Mouse (Mus musculus) brown adipose tissue, adult 24 weeks (tissue): ENCODE data around the gene Aknad1. TPM values are rescaled to one million over a fixed set of nuclear protein-coding genes. Genes with fewer than 3 reads are reported as not detected.

Source experiments
- H3K27ac ChIP-seq: fragments of 200-500 bp; replicated peaks from 2 replicates; pipeline ENCODE4 v1.5.1; 2012; ENCODE audit warnings: low read depth, mild to moderate bottlenecking, low read length
- H3K4me1 ChIP-seq: fragments of 200-500 bp; 2 replicates; pipeline ENCODE4 v1.6.1; 2012; ENCODE audit warnings: low read length, mixed read lengths; ENCODE audit not compliant: control insufficient read depth, insufficient read depth, insufficient read length
- H3K4me3 ChIP-seq: fragments of 200-500 bp; 2 replicates; pipeline ENCODE4 v1.5.1; 2012; ENCODE audit warnings: low read depth, mild to moderate bottlenecking, low read length, moderate library complexity; ENCODE audit not compliant: insufficient read depth
- polyA plus RNA-seq: library from polyadenylated mRNA; stranded (reverse); fragments of >200 nt; gene quantifications from 2 replicates; pipeline ENCODE4 v1.2.4, GENCODE M21; 2012; ENCODE audit not compliant: missing spikeins, insufficient read depth, insufficient read length

The Aknad1 gene
- polyA plus RNA-seq, 1 experiment: not detected

DNA sequence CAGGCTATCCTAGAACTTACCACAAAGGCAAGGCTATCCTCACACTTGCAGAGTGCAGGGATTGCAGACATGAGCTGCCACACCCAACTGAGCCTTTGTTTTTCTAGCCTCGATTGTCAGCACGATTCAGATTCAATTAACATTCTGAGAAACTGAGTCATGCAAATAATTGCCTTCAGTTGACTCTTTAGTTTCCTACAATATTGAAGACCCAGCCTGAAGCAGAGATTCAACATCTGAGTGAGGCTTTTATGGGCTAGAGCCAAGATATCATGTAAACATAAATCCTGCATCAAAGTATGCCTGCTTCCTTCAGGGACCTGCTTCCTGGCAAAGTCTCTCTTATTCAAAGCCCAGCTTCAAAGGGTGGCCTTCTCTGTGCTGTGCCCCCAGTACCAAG lies 24.2 kb downstream of the Aknad1 start:
- no peak overlapping the region for H3K27ac ChIP-seq

DNA sequence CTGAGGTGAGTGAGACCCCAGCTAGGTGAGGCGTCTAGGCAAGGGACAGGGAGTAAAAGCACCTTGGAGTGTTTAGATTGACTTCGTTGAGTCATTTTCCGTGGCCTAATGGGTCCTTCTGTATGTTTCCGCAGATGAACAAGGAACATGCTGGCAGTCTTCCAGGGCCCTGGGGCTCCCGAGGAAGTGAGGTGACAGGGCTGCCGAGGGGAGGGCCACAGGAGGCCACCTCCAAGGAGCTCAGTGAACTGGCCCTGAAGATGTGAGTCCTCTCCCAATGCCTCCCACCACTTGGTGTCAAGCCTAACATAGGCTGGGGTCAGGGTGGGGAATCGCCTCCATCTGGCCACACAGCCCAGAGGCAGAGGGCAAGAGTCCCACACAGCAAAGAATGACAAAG lies 25.5 kb downstream of the Aknad1 start:
- Histone ChIP-seq H3K27ac (no peak overlapping the region), H3K4me3 (no peak overlapping the region), H3K4me1 (no peaks in the 10 kb centered on the region)

More for the DNA sequence above, 24.2 kb downstream of the Aknad1 start:
- H3K4me3 ChIP-seq: no peak overlapping the region
- H3K4me1 ChIP-seq: no peaks in the 10 kb centered on the region

DNA sequence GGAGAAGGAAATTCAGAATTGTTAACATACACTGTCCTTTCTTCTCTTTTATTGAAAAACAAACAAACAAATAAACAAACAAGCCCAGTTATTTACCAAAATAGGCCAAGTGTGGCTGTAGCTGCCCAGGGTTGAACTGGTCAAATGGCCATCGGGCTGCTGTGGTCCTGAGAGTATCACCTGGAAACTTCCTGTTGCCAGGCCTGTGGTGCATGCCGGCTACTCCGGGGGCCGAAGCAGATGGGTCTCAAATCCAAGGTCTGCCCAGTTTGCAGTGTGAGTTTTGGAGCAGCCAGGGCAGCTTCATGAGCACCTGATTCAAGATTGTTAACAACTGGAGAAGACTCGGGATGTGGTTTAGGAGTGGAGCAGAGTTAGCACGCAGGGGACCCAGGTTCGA lies 26.0 kb downstream of the Aknad1 start:
- Histone ChIP-seq H3K27ac (no peak overlapping the region), H3K4me1 (no peaks in the 10 kb centered on the region), H3K4me3 (no peak overlapping the region)

DNA sequence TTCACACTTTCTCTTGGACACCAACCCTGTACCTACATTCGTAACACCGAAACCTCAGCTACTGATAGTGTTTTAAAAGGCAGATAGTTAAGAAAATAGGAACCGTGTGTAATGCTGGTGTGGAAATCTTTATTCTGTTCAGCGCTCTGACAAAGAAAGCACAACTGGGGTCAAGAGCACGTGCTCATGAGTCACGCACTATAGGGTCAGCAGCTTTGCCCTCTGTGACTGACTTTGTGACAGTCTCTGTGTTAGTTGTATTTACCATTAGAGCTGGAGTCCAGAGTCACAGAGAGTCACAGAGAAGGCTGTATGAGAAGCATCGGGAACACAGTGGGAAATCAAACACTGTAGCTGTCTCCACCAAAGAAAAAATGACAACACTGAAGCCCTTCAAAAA lies 27.5 kb downstream of the Aknad1 start:
- Histone ChIP-seq H3K27ac (no peak overlapping the region), H3K4me3 (no peak overlapping the region), H3K4me1 (no peaks in the 10 kb centered on the region)

DNA sequence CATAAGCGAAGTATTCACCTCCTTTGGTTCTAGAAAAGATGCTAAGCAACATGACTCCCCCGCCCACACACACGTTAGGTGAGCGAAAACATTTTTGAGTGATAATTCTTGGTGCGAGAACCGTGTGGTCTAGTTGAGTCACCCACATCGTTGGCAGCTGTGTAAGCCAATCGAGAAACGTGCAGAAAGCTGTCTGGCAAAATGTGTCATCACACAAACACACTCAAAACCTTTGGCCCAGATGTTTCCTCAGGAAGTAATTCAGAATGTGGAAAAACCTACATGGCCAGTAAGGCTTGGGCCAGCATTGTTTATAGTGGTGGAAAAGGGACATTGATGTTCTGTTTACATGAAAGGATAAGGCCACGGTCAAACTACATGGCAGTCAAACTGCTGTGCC lies 28.0 kb downstream of the Aknad1 start:
- Histone ChIP-seq H3K4me3 (no peak overlapping the region), H3K4me1 (no peaks in the 10 kb centered on the region), H3K27ac (no peak overlapping the region)

DNA sequence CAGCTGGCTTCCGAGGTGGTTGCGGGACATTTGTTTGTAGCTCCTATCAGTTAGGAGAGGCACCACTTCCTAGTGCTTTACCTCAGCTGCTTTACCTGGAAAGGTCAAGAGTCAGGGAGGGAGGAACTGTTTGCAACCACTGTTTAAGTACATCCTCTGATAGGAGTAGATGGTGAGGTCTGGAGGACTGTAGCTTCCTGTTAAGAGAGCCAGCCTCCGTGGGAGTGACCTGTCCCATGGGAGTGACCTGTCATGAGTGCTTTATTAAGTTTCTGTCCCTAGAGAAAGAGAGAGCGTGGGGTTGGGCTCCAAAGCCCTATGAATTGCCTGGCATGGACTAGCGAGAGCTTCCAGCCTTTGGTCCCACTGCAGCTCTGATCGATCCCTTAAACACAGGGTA lies 30.1 kb downstream of the Aknad1 start:
- Histone ChIP-seq H3K4me3 (no peak overlapping the region), H3K4me1 (no peaks in the 10 kb centered on the region), H3K27ac (no peak overlapping the region)

DNA sequence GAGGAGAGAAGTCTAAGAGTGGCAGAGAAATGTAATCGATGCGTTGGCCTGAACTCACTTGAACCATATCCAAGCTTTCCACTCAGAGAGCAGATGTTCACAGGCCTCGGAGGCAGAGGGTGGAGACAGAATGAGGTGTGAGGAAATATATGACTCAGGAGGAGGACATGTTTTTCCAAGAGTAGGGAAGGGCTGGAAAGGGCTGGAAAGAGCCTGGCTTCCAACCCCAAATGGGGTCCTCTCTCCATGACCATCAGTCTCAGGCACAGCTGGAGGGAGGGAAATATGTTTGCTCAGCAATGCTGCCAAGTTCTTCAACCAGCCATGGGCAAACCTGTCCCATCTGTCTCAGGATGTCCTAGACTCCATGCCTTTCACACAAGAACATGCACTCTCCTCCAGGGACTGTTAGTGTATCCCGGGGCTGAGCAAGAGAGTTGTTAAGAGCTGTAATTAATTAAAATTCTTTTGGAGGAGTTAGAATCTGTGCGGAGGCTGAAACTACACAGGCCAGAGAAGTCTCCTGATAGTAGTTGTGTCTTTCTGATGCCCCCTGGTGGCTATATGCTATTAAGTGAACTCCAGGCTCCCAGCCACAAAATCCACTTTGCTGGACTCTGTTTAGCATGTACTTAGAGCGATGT lies 31.4 kb downstream of the Aknad1 start:
- Histone ChIP-seq H3K4me3 (no peak overlapping the region), H3K4me1 (no peaks in the 10 kb centered on the region), H3K27ac (no peak overlapping the region)

DNA sequence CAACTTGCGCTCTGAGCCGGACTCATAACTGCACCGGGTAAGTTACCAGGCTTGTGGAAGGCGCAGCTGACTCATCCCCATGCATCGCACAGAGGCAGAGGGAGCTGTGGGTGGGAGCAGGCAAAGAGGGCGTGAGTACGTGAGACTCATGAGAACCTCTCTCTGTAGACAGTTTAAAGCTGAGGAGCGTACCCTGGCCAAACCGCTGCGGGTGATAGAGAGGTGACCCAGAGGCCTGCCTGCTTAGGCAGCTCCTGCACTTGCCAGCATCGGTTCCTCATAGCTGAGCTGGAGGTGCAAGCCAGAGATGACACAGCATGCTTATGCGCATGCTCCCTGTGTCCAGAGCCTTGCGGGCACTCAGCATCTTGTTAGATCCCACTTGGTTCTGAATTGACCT lies 32.8 kb downstream of the Aknad1 start:
- no peak overlapping the region for H3K27ac ChIP-seq
- H3K4me3 ChIP-seq: no peak overlapping the region

DNA sequence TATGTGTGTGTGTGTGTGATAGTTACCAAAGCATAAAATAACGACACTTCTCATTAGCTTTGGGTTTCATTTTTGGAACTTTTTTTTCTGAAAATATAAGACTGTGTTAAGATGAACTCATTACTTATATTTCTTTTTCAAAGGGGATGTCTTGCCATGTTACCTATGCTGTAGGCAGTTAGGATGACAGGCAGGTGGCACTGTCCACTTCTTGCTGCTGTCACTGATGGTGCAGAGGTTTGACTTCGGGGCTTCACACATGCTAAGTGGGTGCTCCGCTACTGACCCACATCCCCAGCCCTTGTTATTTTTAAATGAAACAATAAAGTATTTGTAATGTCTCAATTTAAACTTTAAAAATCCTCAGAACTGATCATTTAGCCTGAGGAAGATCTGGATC lies 33.4 kb downstream of the Aknad1 start:
- Histone ChIP-seq H3K4me1 (no peaks in the 10 kb centered on the region), H3K4me3 (no peak overlapping the region), H3K27ac (no peak overlapping the region)

More for the DNA sequence above, 32.8 kb downstream of the Aknad1 start:
- H3K4me1 ChIP-seq: no peaks in the 10 kb centered on the region

DNA sequence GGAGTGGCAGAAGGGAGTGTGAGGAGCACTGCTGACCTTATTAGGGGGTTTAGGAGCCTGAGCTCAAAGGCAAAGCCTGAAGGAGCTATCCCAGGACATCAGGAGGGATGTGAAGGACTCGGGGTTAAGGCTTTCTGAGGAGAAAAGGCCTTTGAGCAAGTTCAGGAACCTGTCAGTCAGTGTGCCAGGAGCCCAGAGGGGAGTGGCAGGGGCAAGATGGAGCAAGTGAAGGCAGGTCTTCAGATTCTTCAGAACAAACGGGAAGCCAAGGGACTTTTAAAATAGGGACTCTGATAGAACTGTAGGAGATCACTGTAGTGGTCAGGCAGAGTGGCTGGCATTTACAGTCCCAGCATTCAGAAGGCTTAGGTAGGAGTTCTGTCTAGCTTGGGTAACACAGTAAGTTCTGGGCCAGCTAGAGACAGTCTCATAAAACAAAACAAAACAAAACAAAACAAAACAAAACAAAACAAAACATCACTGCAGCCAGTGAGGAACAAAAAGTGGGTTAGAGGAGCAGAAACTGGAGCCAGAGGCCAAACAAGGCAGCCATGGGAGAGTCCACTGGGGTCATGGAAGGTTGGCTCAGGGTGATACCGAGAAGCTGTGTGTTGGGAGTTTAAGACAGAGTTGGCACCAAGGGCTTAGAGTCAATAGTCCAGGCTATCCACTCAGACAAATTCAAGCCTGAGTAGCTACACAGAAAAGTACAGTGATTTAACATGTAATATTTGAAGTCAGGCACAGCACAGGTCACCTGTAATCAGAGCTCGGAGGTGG lies 39.5 kb downstream of the Aknad1 start:
- H3K4me1 ChIP-seq: no peaks in the 10 kb centered on the region
- H3K4me3 ChIP-seq: no peak overlapping the region
- no peak overlapping the region for H3K27ac ChIP-seq

DNA sequence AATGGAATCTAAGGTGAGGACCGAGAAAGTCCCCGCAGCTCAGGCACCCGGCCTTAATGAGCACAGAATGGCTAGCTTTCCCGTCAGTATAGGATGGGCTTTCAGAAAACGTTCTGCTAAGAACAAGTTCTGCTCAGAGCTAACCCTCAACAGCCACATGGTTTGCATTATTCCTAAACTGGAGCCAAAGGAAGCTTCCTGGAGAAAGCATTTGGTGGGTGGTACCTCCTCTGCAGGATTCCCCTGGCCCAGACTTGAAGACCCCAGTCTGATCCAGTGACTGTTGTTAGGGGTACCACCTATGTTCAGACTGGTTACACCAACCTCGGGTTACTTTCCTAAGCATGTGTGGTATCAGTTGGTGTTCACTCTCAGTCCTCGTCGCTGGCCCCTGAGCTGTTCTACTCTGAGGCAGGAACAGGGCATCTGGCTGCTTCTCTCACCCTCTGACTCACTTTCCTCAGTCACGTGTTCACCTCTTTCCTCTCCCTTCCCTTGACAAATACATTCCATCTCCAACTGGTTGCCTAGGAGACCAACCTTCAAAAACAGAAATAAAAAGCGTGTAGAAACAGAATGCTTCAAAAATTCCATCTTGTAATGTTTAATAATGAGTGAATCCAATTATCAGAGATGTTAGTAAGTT lies 41.9 kb downstream of the Aknad1 start:
- H3K4me1 ChIP-seq: no peaks in the 10 kb centered on the region
- H3K27ac ChIP-seq: no peak overlapping the region; the same call in 1 of the 2 replicates
- no peak overlapping the region for H3K4me3 ChIP-seq

DNA sequence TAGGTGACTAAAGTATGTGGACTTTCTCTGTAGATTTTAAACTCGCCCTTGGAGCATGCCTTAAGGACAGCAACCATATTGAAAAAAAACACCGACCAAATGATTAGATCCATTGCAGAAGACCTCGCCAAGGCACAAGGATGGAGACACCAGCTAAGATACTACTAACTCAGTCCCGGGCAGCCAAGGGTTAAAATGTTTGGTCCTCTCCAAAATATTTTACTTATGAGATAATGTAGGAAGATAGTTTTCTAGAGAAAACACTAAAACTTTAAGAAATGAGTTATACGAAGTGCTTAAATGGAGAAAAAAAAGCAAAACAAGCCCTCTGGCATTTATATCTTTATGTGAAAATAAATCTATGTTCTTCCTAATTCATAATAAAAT lies 42.4 kb downstream of the Aknad1 start:
- H3K4me3 ChIP-seq: no peak overlapping the region
- no peaks in the 10 kb centered on the region for H3K4me1 ChIP-seq
- H3K27ac ChIP-seq: peak overlapping the region; percentile 51; the same call in 1 of the 2 replicates

DNA sequence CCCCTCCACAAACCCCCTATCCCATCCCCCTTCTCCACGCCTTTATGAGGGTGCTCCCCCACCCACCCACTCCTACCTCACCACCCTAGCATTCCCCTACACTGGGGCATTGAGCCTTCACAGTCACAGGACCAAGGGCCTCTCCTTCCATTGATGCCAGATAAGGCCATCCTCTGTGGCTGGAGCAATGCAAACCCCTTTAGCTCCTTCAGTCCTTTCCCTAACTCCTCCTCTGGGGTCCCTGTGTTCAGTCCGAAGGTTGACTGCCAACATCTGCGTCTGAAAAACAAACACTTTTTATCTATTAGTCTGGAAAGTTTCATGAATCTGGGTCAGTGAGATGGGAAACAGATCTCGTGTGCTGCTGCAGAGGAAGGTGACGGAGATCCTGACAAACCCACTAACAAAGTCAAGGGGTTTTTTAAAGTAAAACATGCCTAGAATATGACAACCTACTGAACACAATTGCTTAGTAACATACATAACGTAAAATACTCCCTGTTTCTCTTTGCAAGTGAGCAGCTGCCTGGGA lies 43.0 kb downstream of the Aknad1 start:
- Histone ChIP-seq H3K4me3 (no peak overlapping the region), H3K27ac (no peak overlapping the region), H3K4me1 (no peaks in the 10 kb centered on the region)

DNA sequence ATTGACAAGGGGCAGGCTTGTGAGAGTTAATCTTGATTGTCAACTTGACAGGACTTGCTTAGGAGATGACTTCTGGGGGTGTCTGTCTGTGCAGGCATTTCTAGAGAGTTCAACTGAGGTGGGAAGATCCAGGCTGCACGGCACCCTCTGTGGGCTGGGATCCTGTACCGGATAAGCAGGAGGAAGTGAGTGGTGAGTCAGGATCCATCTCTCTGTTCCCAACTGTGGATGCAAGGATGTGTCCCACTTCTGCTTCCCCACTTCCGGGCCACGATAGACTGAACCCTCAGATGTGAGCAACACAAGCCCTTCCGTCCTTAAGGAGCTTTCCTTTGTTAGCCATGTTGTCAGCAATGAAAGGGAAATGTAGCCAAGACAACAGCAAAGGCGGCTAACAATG lies 47.1 kb downstream of the Aknad1 start:
- Histone ChIP-seq H3K4me3 (no peak overlapping the region), H3K4me1 (no peaks in the 10 kb centered on the region), H3K27ac (no peak overlapping the region)

DNA sequence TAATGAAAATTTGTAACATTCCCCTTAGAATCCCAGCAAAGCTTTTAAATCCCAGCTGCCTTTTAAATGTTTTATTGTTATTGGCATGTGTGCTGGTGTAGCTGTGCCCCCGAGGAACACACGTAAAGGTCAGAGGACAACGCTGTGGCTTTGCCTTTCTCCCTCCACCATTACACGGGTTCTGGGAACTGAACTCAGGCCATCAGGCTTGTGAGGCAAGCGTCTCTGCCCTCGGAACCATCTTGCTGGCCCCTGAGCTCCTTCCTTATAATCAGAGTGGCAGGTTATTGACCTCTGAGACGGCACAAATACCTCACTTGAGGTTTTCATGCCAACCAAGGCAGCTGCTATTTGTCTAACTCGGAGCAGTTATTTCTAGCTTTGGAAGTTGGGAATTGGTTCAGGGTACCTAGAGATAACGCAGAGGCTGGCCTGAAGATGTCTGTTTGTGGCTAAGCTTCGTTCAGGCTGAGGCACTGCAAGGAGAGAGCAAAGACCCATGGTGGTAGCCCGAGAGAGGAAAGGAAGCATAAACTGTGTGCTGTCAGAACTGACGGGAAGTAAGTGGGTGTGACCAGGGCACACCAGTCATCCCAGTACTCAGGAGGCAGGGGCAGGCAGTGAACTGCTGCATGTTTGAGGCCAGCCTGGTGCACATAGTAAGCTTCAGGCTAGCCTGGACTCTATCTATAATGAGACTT lies 48.4 kb downstream of the Aknad1 start:
- no peak overlapping the region for H3K27ac ChIP-seq
- no peak overlapping the region for H3K4me3 ChIP-seq
- H3K4me1 ChIP-seq: no peaks in the 10 kb centered on the region
